Mouse (Mus musculus) megakaryocyte, adult 5-6 weeks (primary cell): Measurements from ENCODE around the gene Rnf19b. TPM values are rescaled to one million over a fixed set of nuclear protein-coding genes. Genes with fewer than 3 reads are reported as not detected.

Source experiments
- ATAC-seq: 2 replicates; pipeline ENCODE4 v1.8.0; 2016; ENCODE audit warnings: mild to moderate bottlenecking, inconsistent platforms; ENCODE audit not compliant: poor library complexity, severe bottlenecking
- total RNA-seq, 2 experiments: library from RNA; stranded (forward) in 1 of 2; stranded (reverse) in 1 of 2; fragments of 153-499, 151-499 nt in 1 of 2; fragments of 221-1000, 200-1000 nt in 1 of 2; gene quantifications; 2 replicates each; pipeline versions ENCODE4 v1.2.3 to v1.2.4; 2015 to 2017

The Rnf19b gene
- total RNA-seq, 2 experiments from 2014 or later = 20.2 to 56.8 TPM

DNA sequence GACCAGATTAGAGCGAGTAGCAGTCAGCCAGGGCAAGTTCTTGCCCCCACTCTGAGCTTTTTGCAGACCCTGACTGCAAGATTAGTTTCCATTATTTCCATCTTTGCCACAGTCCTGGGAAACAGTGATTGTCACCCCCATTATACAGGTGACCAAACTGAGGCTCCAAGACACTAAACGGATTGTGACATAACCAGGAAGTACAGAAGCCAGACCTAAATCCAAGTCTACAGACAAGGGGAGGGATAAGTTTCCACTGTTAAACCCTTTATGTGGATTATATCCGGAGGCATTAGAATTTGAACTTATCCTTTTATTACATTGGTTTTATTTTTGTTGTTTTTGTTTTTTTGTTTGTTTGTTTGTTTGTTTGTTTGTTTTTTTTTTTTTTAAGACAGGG lies 23.8 kb upstream of the Rnf19b start:
- no peak for ATAC-seq

- ATAC-seq = peak; percentile 57
Observed at GRCm38 (mm10) chr4:129034706-129035660, 23.1 kb upstream of the Rnf19b start.

DNA sequence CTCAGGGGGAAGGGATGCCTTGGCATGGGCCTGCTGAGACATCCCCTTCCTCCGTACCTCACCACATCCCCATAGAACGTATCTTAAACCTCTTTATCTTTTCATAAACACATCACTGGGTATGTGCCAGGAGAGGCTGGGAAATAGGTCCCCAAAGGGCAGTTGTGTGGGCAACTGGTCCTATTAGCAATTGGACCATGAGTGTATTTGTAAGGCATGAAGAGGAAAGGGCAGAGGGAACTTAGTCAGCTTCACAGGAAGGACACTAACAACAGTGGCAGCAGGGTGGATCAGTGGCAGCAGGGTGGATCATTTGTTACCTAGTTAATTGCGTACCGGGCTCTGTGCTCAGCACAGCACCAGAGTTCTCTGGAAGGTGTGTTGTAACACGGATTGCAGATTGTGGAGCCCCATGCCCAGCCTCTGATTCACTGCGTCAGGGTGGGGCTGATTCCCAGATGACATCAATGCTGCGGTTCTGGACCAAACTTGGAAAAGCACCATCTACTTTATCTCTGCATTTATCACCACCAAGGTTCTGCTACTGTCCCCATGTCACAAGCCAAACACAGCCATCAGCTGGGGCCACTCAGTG lies 22.1 kb upstream of the Rnf19b start:
- ATAC-seq = no peak

GRCm38 (mm10) chr4:129047721-129048421 lies 10.2 kb upstream of the Rnf19b start:
- ATAC-seq = no peak

DNA sequence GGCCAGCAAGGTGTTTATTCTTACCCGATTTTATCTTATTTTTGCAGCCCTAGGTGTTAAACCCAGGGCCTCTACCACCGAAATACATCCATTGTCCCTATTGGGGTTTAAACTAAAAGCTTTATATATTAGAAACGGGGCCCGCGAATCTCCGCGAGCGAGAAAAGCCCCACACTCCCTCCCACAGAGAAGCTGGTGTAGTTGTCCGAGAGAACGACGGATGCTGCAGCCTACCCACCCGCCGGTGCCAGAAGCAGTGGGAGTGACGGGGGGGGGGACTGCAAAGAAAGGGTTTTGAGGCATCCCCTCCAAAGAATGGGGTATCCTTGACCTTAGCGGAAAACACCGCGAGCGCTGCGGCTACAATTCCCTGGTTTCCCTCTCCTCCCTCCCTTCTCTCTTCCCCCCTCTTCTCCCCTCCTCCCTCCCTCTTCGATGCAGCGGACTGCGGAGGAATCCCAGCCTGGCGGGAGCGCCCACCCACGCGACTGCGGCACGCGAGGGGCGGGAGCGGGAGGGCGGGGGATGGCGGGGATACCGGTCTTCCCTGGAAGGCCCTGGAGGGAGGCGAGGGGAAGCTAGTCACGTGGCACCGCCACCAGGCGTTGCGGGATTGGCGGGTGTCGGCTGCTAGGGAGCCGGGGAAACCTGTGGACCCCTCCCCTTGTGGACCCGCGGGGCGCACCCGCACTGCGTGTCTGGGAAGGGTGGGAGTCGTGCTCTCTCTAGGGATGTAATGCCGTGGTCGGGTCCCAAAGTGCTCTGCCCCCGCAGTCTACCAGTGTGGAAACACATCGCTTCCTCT lies 9.4 kb upstream of the Rnf19b start:
- ATAC-seq = peak; percentile 92

DNA sequence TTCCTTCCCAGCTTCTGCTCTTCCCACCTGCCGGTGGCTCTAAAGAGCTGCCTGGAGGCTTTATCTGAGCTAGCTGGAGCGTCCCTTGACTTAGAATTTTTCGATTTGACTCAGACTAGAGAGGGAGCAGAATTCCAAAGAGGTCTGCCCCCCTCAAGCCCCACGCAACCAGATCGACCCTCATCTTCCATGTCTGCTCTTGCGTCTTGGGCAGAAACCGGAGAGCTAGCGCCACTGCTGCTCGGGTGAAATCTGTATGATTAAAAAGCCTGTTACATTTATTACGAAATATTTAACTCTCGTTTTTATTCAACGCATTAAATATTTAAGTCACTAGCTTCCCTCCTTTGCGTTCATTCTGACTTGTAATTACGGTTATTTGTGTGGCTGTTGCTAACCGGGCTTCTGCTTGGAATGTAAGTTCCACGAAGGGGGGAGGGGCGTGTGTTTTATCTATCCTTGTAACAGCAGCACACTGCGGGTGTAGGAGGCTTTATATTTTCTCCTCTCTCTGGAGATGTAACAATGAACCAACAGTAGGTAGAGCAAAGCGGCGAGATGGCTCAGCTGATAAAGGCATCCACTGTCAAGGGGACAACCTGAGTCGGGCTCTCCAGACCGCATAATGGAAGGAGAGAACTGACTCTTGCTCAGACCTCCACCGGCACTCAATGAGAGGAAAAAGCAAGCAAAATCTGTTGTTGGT lies 8.6 kb upstream of the Rnf19b start:
- peak; percentile 19 for ATAC-seq

DNA sequence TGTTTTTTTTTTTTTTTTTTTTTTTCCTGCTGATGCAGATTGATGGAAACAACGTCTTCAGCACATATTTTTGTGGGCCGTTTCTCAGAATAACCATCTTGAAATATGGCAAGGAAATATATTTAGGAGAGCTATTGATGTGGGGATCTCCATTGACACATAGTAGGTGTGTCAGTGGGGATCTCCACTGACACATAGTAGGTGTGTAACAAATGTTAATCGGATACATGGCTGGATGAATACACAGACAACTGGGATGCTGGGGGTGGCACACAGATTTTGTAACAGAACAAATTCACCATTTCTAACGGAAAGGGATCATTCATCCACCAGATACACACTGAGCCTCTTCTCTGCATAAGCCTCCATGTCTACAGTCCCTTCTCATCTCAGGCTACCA lies 7.7 kb upstream of the Rnf19b start:
- no peak for ATAC-seq

- ATAC-seq = 0 out of 2 replicates have a peak, but pooled peaks have one; percentile 31
Observed at GRCm38 (mm10) chr4:129050901-129051417, 7.1 kb upstream of the Rnf19b start.

- ATAC-seq = no peak
Observed at GRCm38 (mm10) chr4:129051461-129052183, 6.4 kb upstream of the Rnf19b start.

DNA sequence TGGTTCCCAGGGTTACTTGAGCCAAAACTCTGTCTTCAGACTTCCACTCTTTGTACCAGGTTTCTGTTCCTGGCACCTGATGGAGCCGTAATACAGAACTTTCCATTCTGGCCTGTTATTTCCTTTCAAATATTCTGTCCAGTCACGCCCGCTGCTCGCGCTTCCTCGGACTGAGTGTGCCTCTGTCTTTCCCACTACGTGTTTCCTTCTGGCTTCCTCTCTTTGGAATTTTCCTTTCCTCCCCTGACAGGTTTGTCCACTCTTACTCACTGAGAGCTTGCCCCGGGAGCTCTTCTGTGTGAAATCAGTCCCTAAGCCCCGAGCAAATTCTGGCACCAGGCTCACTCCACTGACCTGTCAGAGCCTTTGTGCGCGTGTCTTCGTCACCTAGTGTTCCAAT lies 3.3 kb upstream of the Rnf19b start:
- no peak for ATAC-seq

DNA sequence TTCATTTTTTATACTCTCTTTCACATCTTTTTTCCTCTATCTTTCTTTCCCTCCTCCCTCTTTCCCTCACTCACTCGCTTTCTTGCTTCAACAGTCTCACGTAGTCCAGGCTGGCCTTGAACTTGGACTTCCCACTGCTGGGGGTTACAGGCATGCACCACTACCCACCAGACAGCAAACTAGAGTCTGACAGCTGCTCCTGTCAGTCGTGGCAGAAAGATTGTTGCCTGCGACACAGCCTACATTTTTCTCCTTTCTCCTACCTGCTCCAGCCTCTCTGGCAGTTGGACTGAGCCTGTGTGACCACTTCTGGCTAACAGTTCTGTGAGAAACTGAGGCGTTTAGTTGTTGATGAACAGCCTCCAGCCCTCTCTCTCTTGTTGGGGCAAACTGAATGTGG lies 2.5 kb upstream of the Rnf19b start:
- ATAC-seq = no peak

- ATAC-seq = peak; percentile 77
Observed at GRCm38 (mm10) chr4:129057533-129058206, 401 bp upstream of the Rnf19b start.

GRCm38 (mm10) chr4:129059125-129059551 lies 1.1 kb downstream of the Rnf19b start:
- no peak for ATAC-seq

- ATAC-seq = peak; percentile 38; the same call in 1 of the 2 replicates
Observed at GRCm38 (mm10) chr4:129059922-129060321, 1.9 kb downstream of the Rnf19b start.

GRCm38 (mm10) chr4:129061486-129061885 lies 3.4 kb downstream of the Rnf19b start:
- ATAC-seq = no peak

DNA sequence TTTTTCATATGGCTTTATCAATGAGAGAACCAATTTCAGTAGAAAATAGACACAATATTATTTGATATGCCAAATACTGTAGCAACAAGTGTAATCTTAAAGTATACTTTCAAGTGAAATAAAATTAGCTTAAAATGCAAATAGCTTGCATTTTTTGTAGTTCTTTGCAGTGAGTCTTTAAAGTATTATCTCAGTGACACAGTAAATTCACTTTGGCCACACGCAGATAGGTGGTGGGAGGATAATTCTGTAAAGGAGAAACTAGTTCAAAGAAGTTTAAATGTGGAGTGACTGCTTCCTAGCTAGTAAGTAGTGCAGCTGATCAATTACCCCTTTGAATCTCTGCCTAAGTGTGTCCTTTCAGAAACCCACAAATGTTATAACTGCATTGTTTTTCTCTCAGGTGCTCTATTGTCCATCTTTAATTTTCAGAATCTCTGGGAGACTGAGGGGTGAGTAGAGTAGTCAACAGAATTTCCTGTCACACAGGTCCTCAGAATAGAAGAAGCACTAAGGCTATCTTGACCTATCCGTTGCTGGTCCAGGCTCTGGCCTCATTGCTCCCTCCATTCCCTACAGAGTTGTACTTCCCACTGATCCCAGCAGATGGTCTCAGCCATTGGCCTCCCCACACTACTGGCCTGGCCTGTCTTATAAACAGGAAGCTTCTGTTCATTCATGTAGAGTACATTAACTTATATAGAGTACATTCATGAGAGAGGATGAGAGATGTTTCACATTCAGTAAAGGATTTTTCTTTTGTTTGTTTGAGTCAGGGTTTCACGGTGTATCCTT lies 4.4 kb downstream of the Rnf19b start:
- ATAC-seq = no peak

DNA sequence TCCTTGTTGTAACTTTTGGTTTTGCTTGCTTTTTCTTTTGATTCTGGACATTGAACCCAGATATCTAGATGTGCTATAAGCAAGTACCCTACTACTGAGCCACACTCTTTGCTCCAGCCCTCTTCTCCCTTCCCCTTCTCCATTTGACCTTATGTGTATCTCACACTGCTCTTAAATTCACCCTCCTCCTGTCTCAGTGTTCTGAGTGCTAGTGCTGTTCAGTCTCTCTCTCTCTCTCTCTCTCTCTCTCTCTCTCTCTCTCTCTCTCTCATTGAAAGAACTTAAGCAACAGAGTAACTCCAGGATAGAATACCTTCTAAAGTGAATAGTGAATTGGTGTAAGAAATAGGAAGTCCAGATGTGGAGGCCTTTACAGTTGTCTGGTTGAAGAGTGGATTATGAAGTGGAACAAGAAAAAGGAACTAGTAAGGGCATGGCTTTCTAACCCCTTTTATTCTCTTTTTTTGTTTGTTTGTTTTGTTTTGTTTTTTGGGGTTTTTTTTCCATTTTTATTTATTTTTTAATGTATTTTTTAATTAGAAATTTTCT lies 7.7 kb downstream of the Rnf19b start:
- peak; percentile 63 for ATAC-seq
